Mouse (Mus musculus) lung, postnatal 4 days (tissue): ENCODE data around the gene Rac2.
A peak's percentile ranks its signal among the peaks of the same experiment; 100 is the strongest.

Experiments used
- DNase-seq, 2 experiments: peaks; one replicate each; pipeline ENCODE4 v3.0.0; 2021

Rac2 gene

GRCm38 (mm10) chr15:78518221-78518620, 54.4 kb downstream of the Rac2 start:
- DNase-seq: no peak

- DNase-seq: peak in 1 of 2 experiments; percentile 28
Observed at GRCm38 (mm10) chr15:78515759-78516158, 56.8 kb downstream of the Rac2 start.

- DNase-seq: peak; percentile 60 to 84
Observed at GRCm38 (mm10) chr15:78514393-78515146, 58.0 kb downstream of the Rac2 start.

- DNase-seq: no peak
Observed at GRCm38 (mm10) chr15:78513019-78513418, 59.6 kb downstream of the Rac2 start.

GRCm38 (mm10) chr15:78511951-78512350, 60.6 kb downstream of the Rac2 start:
- no peak for DNase-seq

- no peak for DNase-seq
Observed at GRCm38 (mm10) chr15:78510736-78511135, 61.8 kb downstream of the Rac2 start.

- no peak for DNase-seq
Observed at GRCm38 (mm10) chr15:78510121-78510576, 62.4 kb downstream of the Rac2 start.

GRCm38 (mm10) chr15:78509297-78509899, 63.2 kb downstream of the Rac2 start:
- no peak for DNase-seq
